Mouse (Mus musculus): ENCODE measurements around the gene Olfr361. TPM values are rescaled to one million over a fixed set of nuclear protein-coding genes. Genes with fewer than 3 reads are reported as not detected.
"Not testable (repeated sequence)": the region's sequence is repeated elsewhere in the genome, so short reads cannot be mapped to it uniquely, and the experiment has no call there.

Gene Olfr361
- not detected in 2 replicates for total RNA-seq (2014; rRNA removed)
- polyA plus RNA-seq (2012; rRNA removed) = not detected in 2 replicates

DNA sequence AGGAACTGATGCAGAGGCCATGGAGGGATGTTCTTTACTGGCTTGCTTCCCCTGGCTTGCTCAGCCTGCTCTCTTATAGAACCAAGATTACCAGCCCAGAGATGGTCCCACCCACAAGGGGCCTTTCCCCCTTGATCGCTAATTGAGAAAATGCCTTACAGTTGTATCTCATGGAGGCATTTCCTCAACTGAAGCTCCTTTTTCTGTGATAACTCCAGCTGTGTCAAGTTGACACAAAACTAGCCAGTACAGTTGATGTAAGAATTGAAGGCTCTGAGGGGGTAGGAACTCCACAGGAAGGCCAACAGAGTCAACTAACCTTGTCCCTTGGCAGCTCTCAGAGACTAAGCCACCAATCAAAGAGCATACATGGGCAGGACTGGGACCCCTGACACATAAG, at the start of gene Olfr361:
TSS of gene Olfr361 (minus strand) at position 101 of the 400 bp plus-strand sequence.
- H3K79me2 ChIP-seq (ENCODE audit: control insufficient read depth, insufficient read depth, low read length); H3K4me3 ChIP-seq (ENCODE audit: insufficient read depth, low read depth, low read length); H3K9ac ChIP-seq (ENCODE audit: low read depth, low read length); H3K27me3 ChIP-seq (ENCODE audit: control insufficient read depth, insufficient read depth, low read length); H3K4me1 ChIP-seq (ENCODE audit: control insufficient read depth, insufficient read depth, low read length); H3K36me3 ChIP-seq (ENCODE audit: control insufficient read depth, insufficient read depth, low read length); H3K27ac ChIP-seq (replicated peaks; ENCODE audit: insufficient read depth, low read depth, low read length); DNase-seq (ENCODE audit: extremely low read depth, low read depth, low spot score): not testable (repeated sequence)
- WGBS = 60% methylated on average over 1 of the region's 1 CpGs

DNA sequence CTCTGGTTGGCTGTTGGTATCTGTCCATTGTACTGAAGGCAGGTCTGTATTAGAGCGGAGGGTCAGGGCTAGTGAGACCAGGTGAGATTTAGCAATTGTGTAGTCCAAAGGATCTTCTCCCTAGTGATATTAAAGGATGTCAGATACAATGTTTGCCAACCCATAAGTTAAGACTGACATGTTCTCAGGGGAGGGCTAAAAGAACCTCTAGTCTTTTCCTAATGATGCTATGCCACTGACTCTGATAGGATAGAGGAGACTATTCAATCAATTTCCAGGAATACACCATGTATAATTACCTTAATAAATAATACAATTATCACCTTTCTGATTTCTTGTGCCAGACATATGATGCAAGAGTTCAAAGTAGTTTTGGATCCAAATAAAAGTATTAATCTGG, 28.7 kb upstream of the Olfr361 start, which contains the start of gene Olfr362:
TSS of gene Olfr362 (minus strand) at position 101 of the 400 bp plus-strand sequence.
- H3K36me3 ChIP-seq (ENCODE audit: control insufficient read depth, insufficient read depth, low read length) = no peaks in the 10 kb centered on the region
- H3K79me2 ChIP-seq (ENCODE audit: control insufficient read depth, insufficient read depth, low read length) = no peaks in the 10 kb centered on the region
- H3K4me3 ChIP-seq (ENCODE audit: insufficient read depth, low read depth, low read length) = no peak within 1 kb of the TSS
- TF ChIP-seq POLR2A (IDR thresholded peaks at IDR 0.05; ENCODE audit: extremely low read depth, insufficient read depth, low read length) = no peak
- TF ChIP-seq CTCF (IDR thresholded peaks at IDR 0.05; ENCODE audit: low read depth, low read length) = no peak
- no peak for DNase-seq (ENCODE audit: extremely low read depth, low read depth, low spot score)
- no peaks in the 10 kb centered on the region for H3K4me1 ChIP-seq (ENCODE audit: control insufficient read depth, insufficient read depth, low read length)
- H3K9ac ChIP-seq (ENCODE audit: low read depth, low read length) = no peak within 1 kb of the TSS
- no peak within 1 kb of the TSS for H3K27ac ChIP-seq (replicated peaks; ENCODE audit: insufficient read depth, low read depth, low read length)
- WGBS = 83% methylated on average over 1 of the region's 1 CpGs
- H3K27me3 ChIP-seq (ENCODE audit: control insufficient read depth, insufficient read depth, low read length) = no peaks in the 10 kb centered on the region

DNA sequence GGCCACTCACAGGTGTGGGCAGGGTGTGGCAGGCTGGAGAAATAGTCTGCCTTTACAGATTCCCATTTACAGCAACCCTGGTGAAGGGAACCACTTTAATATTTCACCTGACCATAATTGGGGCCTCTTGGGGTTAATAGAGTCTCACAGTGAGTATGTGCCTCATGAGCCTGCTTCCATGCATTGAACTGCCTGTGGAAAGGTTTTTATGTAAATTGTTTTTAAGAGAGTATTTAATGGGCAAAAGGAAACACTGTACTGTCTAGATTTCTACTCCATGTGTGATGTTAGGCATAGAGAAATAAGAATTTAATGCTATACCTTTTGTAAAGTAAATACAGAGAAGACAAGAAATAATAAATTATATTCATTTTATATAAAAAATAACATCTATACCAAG, 23.6 kb downstream of the Olfr361 start, which contains the start of gene Olfr360:
TSS of gene Olfr360 (plus strand) at position 301 of the 400 bp plus-strand sequence.
- Histone ChIP-seq H3K9ac (ENCODE audit: low read depth, low read length) (no peak within 1 kb of the TSS), H3K4me1 (ENCODE audit: control insufficient read depth, insufficient read depth, low read length) (no peaks in the 10 kb centered on the region), H3K27ac (replicated peaks; ENCODE audit: insufficient read depth, low read depth, low read length) (no peak within 1 kb of the TSS), H3K36me3 (ENCODE audit: control insufficient read depth, insufficient read depth, low read length) (no peaks in the 10 kb centered on the region), H3K79me2 (ENCODE audit: control insufficient read depth, insufficient read depth, low read length) (no peaks in the 10 kb centered on the region), H3K27me3 (ENCODE audit: control insufficient read depth, insufficient read depth, low read length) (no peaks in the 10 kb centered on the region), H3K4me3 (ENCODE audit: insufficient read depth, low read depth, low read length) (no peak within 1 kb of the TSS)
- TF ChIP-seq POLR2A (IDR thresholded peaks at IDR 0.05; ENCODE audit: extremely low read depth, insufficient read depth, low read length) (no peak), CTCF (IDR thresholded peaks at IDR 0.05; ENCODE audit: low read depth, low read length) (no peak)
- DNase-seq (ENCODE audit: extremely low read depth, low read depth, low spot score) = no peak

Other genes starting within 250 kb of the Olfr361 start
- gene Olfr350, start 243.0 kb downstream of the Olfr361 start, total RNA-seq (2014; rRNA removed) = not detected in 2 replicates
- not detected in 2 replicates for gene Olfr350, start 243.0 kb downstream of the Olfr361 start, polyA plus RNA-seq (2012; rRNA removed)
- gene Olfr351, start 226.6 kb downstream of the Olfr361 start, total RNA-seq (2014; rRNA removed) = not detected in 2 replicates
- gene Olfr351, start 226.6 kb downstream of the Olfr361 start, polyA plus RNA-seq (2012; rRNA removed) = not detected in 2 replicates
- gene Olfr352, start 220.8 kb downstream of the Olfr361 start, total RNA-seq (2014; rRNA removed) = not detected in 2 replicates
- gene Olfr352, start 220.8 kb downstream of the Olfr361 start, polyA plus RNA-seq (2012; rRNA removed) = not detected in 2 replicates
- not detected in 2 replicates for gene Olfr353, start 196.4 kb downstream of the Olfr361 start, total RNA-seq (2014; rRNA removed)
- not detected in 2 replicates for gene Olfr353, start 196.4 kb downstream of the Olfr361 start, polyA plus RNA-seq (2012; rRNA removed)
- not detected in 2 replicates for gene Olfr354, start 183.6 kb downstream of the Olfr361 start, total RNA-seq (2014; rRNA removed)
- not detected in 2 replicates for gene Olfr354, start 183.6 kb downstream of the Olfr361 start, polyA plus RNA-seq (2012; rRNA removed)
- gene Olfr355, start 160.4 kb downstream of the Olfr361 start, total RNA-seq (2014; rRNA removed) = not detected in 2 replicates
- gene Olfr355, start 160.4 kb downstream of the Olfr361 start, polyA plus RNA-seq (2012; rRNA removed) = not detected in 2 replicates
- gene Olfr356, start 152.2 kb downstream of the Olfr361 start, total RNA-seq (2014; rRNA removed) = not detected in 2 replicates
- not detected in 2 replicates for gene Olfr356, start 152.2 kb downstream of the Olfr361 start, polyA plus RNA-seq (2012; rRNA removed)
- not detected in 2 replicates for gene Olfr357, start 95.5 kb downstream of the Olfr361 start, total RNA-seq (2014; rRNA removed)
- gene Olfr357, start 95.5 kb downstream of the Olfr361 start, polyA plus RNA-seq (2012; rRNA removed) = not detected in 2 replicates
- not detected in 2 replicates for gene Olfr358, start 80.0 kb downstream of the Olfr361 start, total RNA-seq (2014; rRNA removed)
- not detected in 2 replicates for gene Olfr358, start 80.0 kb downstream of the Olfr361 start, polyA plus RNA-seq (2012; rRNA removed)
- gene Olfr360, start 23.5 kb downstream of the Olfr361 start, total RNA-seq (2014; rRNA removed) = not detected in 2 replicates
- not detected in 2 replicates for gene Olfr360, start 23.5 kb downstream of the Olfr361 start, polyA plus RNA-seq (2012; rRNA removed)
- gene Olfr362, start 28.6 kb upstream of the Olfr361 start, total RNA-seq (2014; rRNA removed) = not detected in 2 replicates
- gene Olfr362, start 28.6 kb upstream of the Olfr361 start, polyA plus RNA-seq (2012; rRNA removed) = not detected in 2 replicates
- not detected in 2 replicates for gene Olfr364-ps1, start 50.0 kb upstream of the Olfr361 start, total RNA-seq (2014; rRNA removed)
- gene Olfr364-ps1, start 50.0 kb upstream of the Olfr361 start, polyA plus RNA-seq (2012; rRNA removed) = not detected in 2 replicates
- gene Olfr365, start 98.9 kb upstream of the Olfr361 start, total RNA-seq (2014; rRNA removed) = not detected in 2 replicates
- gene Olfr365, start 98.9 kb upstream of the Olfr361 start, polyA plus RNA-seq (2012; rRNA removed) = not detected in 2 replicates
- not detected in 2 replicates for gene Olfr366, start 122.3 kb upstream of the Olfr361 start, total RNA-seq (2014; rRNA removed)
- not detected in 2 replicates for gene Olfr366, start 122.3 kb upstream of the Olfr361 start, polyA plus RNA-seq (2012; rRNA removed)
- gene Olfr368, start 237.2 kb upstream of the Olfr361 start, total RNA-seq (2014; rRNA removed) = not detected in 2 replicates
- not detected in 2 replicates for gene Olfr368, start 237.2 kb upstream of the Olfr361 start, polyA plus RNA-seq (2012; rRNA removed)